Mouse (Mus musculus): ENCODE measurements at regions not wholly inside any gene's neighbourhood (a gene's known extent, or its start where the extent isn't known, plus 50 kb on each side); places are given as distances from the start of the nearest gene placed in this dataset.
"Not testable (repeated sequence)": the region's sequence is repeated elsewhere in the genome, so short reads cannot be mapped to it uniquely, and the experiment has no call there.

GRCm38 (mm10) chr5:148820476-148820875 lies 108.6 kb downstream of the Katnal1 start:
- DNase-seq (ENCODE audit: low spot score in 2 of 2), result no peak

GRCm38 (mm10) chr5:148819423-148819822 lies 109.7 kb downstream of the Katnal1 start:
- no peak for DNase-seq (ENCODE audit: low spot score in 2 of 2)

GRCm38 (mm10) chr5:148818746-148819145 lies 110.4 kb downstream of the Katnal1 start:
- DNase-seq (ENCODE audit: low spot score in 2 of 2), result no peak

GRCm38 (mm10) chr5:148812840-148813239 lies 116.3 kb downstream of the Katnal1 start:
- DNase-seq (ENCODE audit: low spot score in 2 of 2), result no peak

- peak in 1 of 2 experiments; percentile 49 for DNase-seq (ENCODE audit: low spot score in 2 of 2)
These were observed 117.1 kb downstream of the Katnal1 start for GRCm38 (mm10) chr5:148812016-148812415.

- DNase-seq (ENCODE audit: low spot score in 2 of 2), result no peak
These were observed 119.6 kb downstream of the Katnal1 start for GRCm38 (mm10) chr5:148809485-148809884.

GRCm38 (mm10) chr5:148809055-148809454 lies 120.1 kb downstream of the Katnal1 start:
- no peak for DNase-seq (ENCODE audit: low spot score in 2 of 2)

- peak in 1 of 2 experiments; percentile 31 for DNase-seq (ENCODE audit: low spot score in 2 of 2)
These were observed 120.7 kb downstream of the Katnal1 start for GRCm38 (mm10) chr5:148808426-148808825.

- no peak for DNase-seq (ENCODE audit: low spot score in 2 of 2)
These were observed 121.5 kb downstream of the Katnal1 start for GRCm38 (mm10) chr5:148807612-148808011.

GRCm38 (mm10) chr5:148805030-148805429 lies 124.1 kb downstream of the Katnal1 start:
- no peak for DNase-seq (ENCODE audit: low spot score in 2 of 2)

- DNase-seq (ENCODE audit: low spot score in 2 of 2), result no peak
These were observed 125.3 kb downstream of the Katnal1 start for GRCm38 (mm10) chr5:148803772-148804171.

- DNase-seq (ENCODE audit: low spot score in 2 of 2), result no peak
These were observed 126.4 kb downstream of the Katnal1 start for GRCm38 (mm10) chr5:148802720-148803119.

- no peak for DNase-seq (ENCODE audit: low spot score in 2 of 2)
These were observed 130.6 kb downstream of the Katnal1 start for GRCm38 (mm10) chr5:148798541-148798940.

GRCm38 (mm10) chr5:148796072-148796471 lies 133.0 kb downstream of the Katnal1 start:
- DNase-seq (ENCODE audit: low spot score in 2 of 2), result no peak

- peak; percentile 53 to 59 for DNase-seq (ENCODE audit: low spot score in 2 of 2)
These were observed 134.7 kb downstream of the Katnal1 start for GRCm38 (mm10) chr5:148794465-148794864.

GRCm38 (mm10) chr5:148792736-148793440 lies 136.2 kb downstream of the Katnal1 start:
- DNase-seq (ENCODE audit: low spot score in 2 of 2), result peak; percentile 68

- no peak for DNase-seq (ENCODE audit: low spot score in 2 of 2)
These were observed 137.5 kb downstream of the Katnal1 start for GRCm38 (mm10) chr5:148791651-148792050.

- not testable (repeated sequence) for DNase-seq (ENCODE audit: low spot score in 2 of 2)
These were observed 138.8 kb downstream of the Katnal1 start for GRCm38 (mm10) chr5:148790343-148790742.

- no peak for DNase-seq (ENCODE audit: low spot score in 2 of 2)
These were observed 139.3 kb downstream of the Katnal1 start for GRCm38 (mm10) chr5:148789823-148790222.

GRCm38 (mm10) chr5:148789147-148789566 lies 140.0 kb downstream of the Katnal1 start:
- DNase-seq (ENCODE audit: low spot score in 2 of 2), result no peak

GRCm38 (mm10) chr5:148788690-148789089 lies 140.4 kb downstream of the Katnal1 start:
- no peak for DNase-seq (ENCODE audit: low spot score in 2 of 2)

- no peak for DNase-seq (ENCODE audit: low spot score in 2 of 2)
These were observed 141.8 kb downstream of the Katnal1 start for GRCm38 (mm10) chr5:148787270-148787669.

- DNase-seq (ENCODE audit: low spot score in 2 of 2), result not testable (repeated sequence)
These were observed 148.0 kb downstream of the Katnal1 start for GRCm38 (mm10) chr5:148781076-148781475.
